Mouse (Mus musculus): Measurements from ENCODE around the gene Mrps15. TPM values are rescaled to one million over a fixed set of nuclear protein-coding genes. Genes with fewer than 3 reads are reported as not detected.
"Not testable (repeated sequence)": the region's sequence is repeated elsewhere in the genome, so short reads cannot be mapped to it uniquely, and the experiment has no call there.

The Mrps15 gene
- polyA plus RNA-seq, 1 experiment from 2014 or later: 134 TPM

GRCm38 (mm10) chr4:126083021-126083420 is 36.3 kb downstream of the Mrps15 start:
- no peak overlapping the region for H3K9ac ChIP-seq
- no peak overlapping the region for H3K27ac ChIP-seq (replicated peaks)
- no peaks in the 10 kb centered on the region for H3K27me3 ChIP-seq
- no peak overlapping the region for H3K4me2 ChIP-seq
- H3K4me3 ChIP-seq: no peak overlapping the region
- 95% methylated on average over 9 of the region's 9 CpGs for WGBS
- H3K36me3 ChIP-seq: peaks cover 46% of the 10 kb centered on the region
- no peaks in the 10 kb centered on the region for H3K9me3 ChIP-seq
- no peak for ATAC-seq (ENCODE audit: low read depth)
- peaks cover 4% of the 10 kb centered on the region; the same call in 1 of the 2 replicates for H3K4me1 ChIP-seq (replicated peaks)

- ATAC-seq (ENCODE audit: low read depth): no peak
- Histone ChIP-seq H3K4me2 (no peak overlapping the region), H3K4me3 (no peak overlapping the region), H3K4me1 (replicated peaks) (peaks cover 4% of the 10 kb centered on the region; the same call in 1 of the 2 replicates), H3K9me3 (no peaks in the 10 kb centered on the region), H3K36me3 (peaks cover 54% of the 10 kb centered on the region), H3K9ac (no peak overlapping the region), H3K27ac (replicated peaks) (no peak overlapping the region), H3K27me3 (no peaks in the 10 kb centered on the region)
- WGBS: 68% methylated on average over 8 of the region's 8 CpGs
Measured at GRCm38 (mm10) chr4:126084382-126084781, 37.7 kb downstream of the Mrps15 start.

GRCm38 (mm10) chr4:126085996-126086576 is 39.4 kb downstream of the Mrps15 start:
- no peak overlapping the region for H3K4me3 ChIP-seq
- 31% methylated on average over 7 of the region's 7 CpGs for WGBS
- H3K9me3 ChIP-seq: no peaks in the 10 kb centered on the region
- no peak overlapping the region for H3K4me2 ChIP-seq
- peak; percentile 70 for ATAC-seq (ENCODE audit: low read depth)
- H3K27me3 ChIP-seq: no peaks in the 10 kb centered on the region
- H3K4me1 ChIP-seq (replicated peaks): peaks cover 4% of the 10 kb centered on the region; the same call in 1 of the 2 replicates
- H3K27ac ChIP-seq (replicated peaks): no peak overlapping the region
- H3K9ac ChIP-seq: no peak overlapping the region
- peaks cover 54% of the 10 kb centered on the region for H3K36me3 ChIP-seq

GRCm38 (mm10) chr4:126090101-126090847 is 43.5 kb downstream of the Mrps15 start:
- Histone ChIP-seq H3K27ac (replicated peaks) (no peak overlapping the region), H3K27me3 (no peaks in the 10 kb centered on the region), H3K4me2 (no peak overlapping the region), H3K9me3 (no peaks in the 10 kb centered on the region), H3K9ac (no peak overlapping the region), H3K4me1 (replicated peaks) (peaks cover 4% of the 10 kb centered on the region; the same call in 1 of the 2 replicates), H3K36me3 (peaks cover 20% of the 10 kb centered on the region; the same call in 1 of the 2 replicates), H3K4me3 (no peak overlapping the region)
- no peak for ATAC-seq (ENCODE audit: low read depth)
- 81% methylated on average over 7 of the region's 7 CpGs for WGBS

GRCm38 (mm10) chr4:126090848-126091124 is 44.1 kb downstream of the Mrps15 start:
- no peak overlapping the region for H3K4me3 ChIP-seq
- no peak overlapping the region for H3K27ac ChIP-seq (replicated peaks)
- H3K4me2 ChIP-seq: no peak overlapping the region
- H3K27me3 ChIP-seq: no peaks in the 10 kb centered on the region
- H3K9me3 ChIP-seq: no peaks in the 10 kb centered on the region
- H3K9ac ChIP-seq: no peak overlapping the region
- peaks cover 20% of the 10 kb centered on the region; the same call in 1 of the 2 replicates for H3K36me3 ChIP-seq
- whole genome bisulfite sequencing: 84% methylated on average over 4 of the region's 4 CpGs
- peaks cover 4% of the 10 kb centered on the region; the same call in 1 of the 2 replicates for H3K4me1 ChIP-seq (replicated peaks)
- no peak for ATAC-seq (ENCODE audit: low read depth)

DNA sequence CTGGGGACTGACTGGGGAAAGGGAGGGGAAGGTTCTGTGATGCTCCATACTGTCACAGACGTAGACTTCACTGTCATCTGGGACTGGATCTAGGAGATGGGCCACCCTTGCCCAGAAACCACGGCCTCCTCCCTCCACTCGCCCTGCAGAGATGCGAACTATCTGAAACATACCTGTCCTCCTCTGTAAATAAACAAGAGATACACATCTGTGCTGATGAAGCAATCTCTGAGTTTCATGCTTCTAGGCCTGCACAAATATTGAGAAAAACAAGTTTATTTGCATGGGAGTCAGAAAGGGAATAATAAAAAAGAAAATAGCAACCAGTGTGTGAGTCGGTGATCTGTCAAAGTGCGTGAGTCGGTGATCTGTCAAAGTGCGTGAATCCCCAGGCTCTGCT is 45.1 kb downstream of the Mrps15 start:
- WGBS: 81% methylated on average over 8 of the region's 8 CpGs
- no peak overlapping the region for H3K9ac ChIP-seq
- ATAC-seq (ENCODE audit: low read depth): no peak
- H3K4me3 ChIP-seq: no peak overlapping the region
- H3K4me2 ChIP-seq: no peak overlapping the region
- peaks cover 20% of the 10 kb centered on the region; the same call in 1 of the 2 replicates for H3K36me3 ChIP-seq
- no peak overlapping the region for H3K27ac ChIP-seq (replicated peaks)
- H3K27me3 ChIP-seq: no peaks in the 10 kb centered on the region
- H3K4me1 ChIP-seq (replicated peaks): peaks cover 3% of the 10 kb centered on the region; the same call in 1 of the 2 replicates
- H3K9me3 ChIP-seq: no peaks in the 10 kb centered on the region

DNA sequence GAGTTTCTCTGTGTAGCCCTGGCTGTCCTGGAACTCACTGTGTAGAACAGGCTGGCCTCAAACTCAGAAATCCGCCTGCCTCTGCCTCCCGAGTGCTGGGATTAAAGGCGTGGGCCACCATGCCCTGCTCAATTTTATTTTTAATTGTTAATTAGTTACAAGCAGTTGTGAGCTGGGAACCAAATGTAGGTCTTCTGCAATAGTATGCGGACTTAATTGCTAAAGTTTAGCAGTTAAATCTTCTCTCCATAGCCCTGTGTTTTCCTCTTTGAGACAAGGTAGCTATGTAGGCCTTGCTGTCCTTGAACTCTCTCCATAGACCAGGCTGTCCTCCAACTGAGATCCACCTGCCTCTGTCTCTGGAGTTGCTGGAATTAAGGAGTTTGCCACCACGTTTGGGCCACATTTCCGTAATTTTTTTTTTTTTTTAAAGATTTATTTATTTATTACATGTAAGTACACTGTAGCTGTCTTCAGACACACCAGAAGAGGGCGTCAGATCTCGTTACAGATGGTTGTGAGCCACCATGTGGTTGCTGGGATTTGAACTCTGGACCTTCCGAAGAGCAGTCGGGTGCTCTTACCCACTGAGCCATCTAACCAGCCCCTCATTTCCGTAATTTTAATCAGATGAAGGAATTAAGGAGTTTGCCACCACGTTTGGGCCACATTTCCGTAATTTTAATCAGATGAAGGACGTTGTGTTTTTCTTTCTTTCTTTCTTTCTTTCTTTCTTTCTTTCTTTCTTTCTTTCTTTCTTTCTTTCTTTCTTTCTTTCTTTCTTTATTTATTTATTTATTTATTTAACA is 49.1 kb downstream of the Mrps15 start:
- Histone ChIP-seq H3K4me1 (replicated peaks) (peaks cover 14% of the 10 kb centered on the region; the same call in 1 of the 2 replicates), H3K27ac (replicated peaks) (0 out of 2 replicates have a peak overlapping the region, but pooled peaks have one; percentile 84), H3K4me2 (peak overlapping the region; percentile 66), H3K4me3 (peak overlapping the region; percentile 61; the same call in 1 of the 2 replicates)
- not testable (repeated sequence) for ATAC-seq (ENCODE audit: low read depth); H3K27me3 ChIP-seq; H3K36me3 ChIP-seq; H3K9me3 ChIP-seq; H3K9ac ChIP-seq
- WGBS: 58% methylated on average over 14 of the region's 14 CpGs

DNA sequence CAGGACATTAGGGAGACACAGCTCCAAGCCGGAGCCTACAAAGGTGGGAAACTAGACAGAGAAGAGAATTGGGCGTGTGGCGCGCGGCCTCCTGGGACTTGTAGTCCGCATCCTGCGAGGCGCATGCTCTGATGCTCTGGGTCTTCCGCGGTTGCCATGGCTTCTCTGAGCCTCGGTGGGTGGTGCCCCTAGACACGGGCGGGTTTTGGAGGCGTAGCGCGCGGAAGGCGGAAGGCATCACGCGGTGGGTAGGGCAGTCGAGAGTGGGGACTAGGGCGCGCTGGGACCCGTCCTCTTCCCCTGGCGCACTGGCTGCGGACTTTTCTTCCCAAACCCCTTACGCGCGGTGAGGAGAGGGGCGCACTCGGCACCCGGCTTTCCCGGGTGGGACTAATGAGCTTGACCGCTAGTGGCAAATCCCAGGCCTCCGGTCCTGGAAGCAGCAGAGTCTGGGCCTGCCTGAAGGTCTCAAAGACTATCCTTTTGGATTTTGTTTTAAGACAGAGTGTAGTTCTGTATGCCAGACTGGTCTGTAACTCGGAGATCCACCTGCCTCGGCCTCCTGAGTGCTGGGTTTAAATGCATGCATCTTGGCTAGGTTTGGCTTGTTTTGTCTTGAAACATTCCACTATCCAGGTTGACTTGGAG is 49.9 kb downstream of the Mrps15 start, which contains the start of gene Lsm10:
TSS of gene Lsm10 (plus strand) at position 160 of the 648 bp plus-strand sequence.
- 3% methylated on average over 37 of the region's 37 CpGs for WGBS
- Histone ChIP-seq H3K27me3 (no peaks in the 10 kb centered on the region), H3K4me2 (peak within 1 kb of the TSS; percentile 66), H3K4me3 (peak within 1 kb of the TSS; percentile 61), H3K9ac (peak within 1 kb of the TSS; percentile 79), H3K27ac (replicated peaks) (peak within 1 kb of the TSS; percentile 84), H3K4me1 (replicated peaks) (peaks cover 14% of the 10 kb centered on the region; the same call in 1 of the 2 replicates), H3K36me3 (peaks cover 5% of the 10 kb centered on the region; the same call in 1 of the 2 replicates), H3K9me3 (no peaks in the 10 kb centered on the region)
- peak; percentile 97 for ATAC-seq (ENCODE audit: low read depth)

- no peak for ATAC-seq (ENCODE audit: low read depth)
- peaks cover 5% of the 10 kb centered on the region; the same call in 1 of the 2 replicates for H3K36me3 ChIP-seq
- 93% methylated on average over 20 of the region's 20 CpGs for WGBS
- no peak overlapping the region for H3K4me2 ChIP-seq
- no peaks in the 10 kb centered on the region for H3K27me3 ChIP-seq
- H3K9me3 ChIP-seq: no peaks in the 10 kb centered on the region
- H3K9ac ChIP-seq: no peak overlapping the region
- peaks cover 24% of the 10 kb centered on the region for H3K4me1 ChIP-seq (replicated peaks)
- no peak overlapping the region for H3K27ac ChIP-seq (replicated peaks)
- H3K4me3 ChIP-seq: no peak overlapping the region
Measured at GRCm38 (mm10) chr4:126097711-126098253, 51.1 kb downstream of the Mrps15 start.

DNA sequence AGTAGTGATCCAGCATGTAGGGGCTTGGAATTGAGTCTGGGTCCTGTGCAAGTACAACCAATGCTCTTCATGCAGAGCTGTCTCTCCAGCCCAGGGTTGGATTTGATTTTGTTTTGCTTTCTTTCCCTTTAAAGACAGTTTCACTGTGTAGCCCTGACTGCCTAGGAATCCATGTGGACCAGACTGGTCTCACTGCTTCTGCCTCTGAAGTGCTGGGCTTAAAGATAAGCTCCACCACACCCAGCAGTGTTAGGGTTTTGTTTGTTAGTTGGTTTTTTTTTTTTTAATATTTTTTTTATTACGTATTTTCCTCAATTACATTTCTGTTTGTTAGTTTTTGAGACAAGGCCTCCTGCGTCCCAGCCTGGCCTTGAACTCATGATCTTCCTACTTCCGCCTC is 52.6 kb downstream of the Mrps15 start:
- H3K4me1 ChIP-seq (replicated peaks): peaks cover 33% of the 10 kb centered on the region
- H3K4me2 ChIP-seq: no peak overlapping the region
- WGBS: 95% methylated on average over 3 of the region's 3 CpGs
- H3K9me3 ChIP-seq: no peaks in the 10 kb centered on the region
- H3K27ac ChIP-seq (replicated peaks): no peak overlapping the region
- H3K27me3 ChIP-seq: no peaks in the 10 kb centered on the region
- H3K4me3 ChIP-seq: no peak overlapping the region
- ATAC-seq (ENCODE audit: low read depth): no peak
- H3K36me3 ChIP-seq: peaks cover 5% of the 10 kb centered on the region; the same call in 1 of the 2 replicates
- H3K9ac ChIP-seq: no peak overlapping the region

DNA sequence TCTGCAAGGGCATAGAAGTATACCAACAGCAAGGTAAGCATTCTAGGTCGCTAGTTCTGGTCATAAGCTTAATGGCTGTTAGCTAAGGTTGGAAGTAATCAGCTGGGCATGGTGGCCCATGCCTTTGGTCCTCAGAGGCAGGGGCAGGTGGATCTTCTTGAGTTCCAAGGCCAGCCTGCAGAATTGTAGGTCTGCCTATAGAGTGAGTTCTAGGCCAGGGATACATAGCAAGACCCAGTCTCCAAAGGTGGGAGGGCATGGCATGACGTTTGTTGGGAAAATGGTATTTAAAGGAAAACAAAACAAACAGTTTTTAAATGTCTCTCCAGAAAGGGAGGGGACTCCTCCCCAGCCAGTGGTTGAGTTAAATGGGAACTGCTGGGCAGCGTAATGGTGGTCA is 54.0 kb downstream of the Mrps15 start:
- no peak for ATAC-seq (ENCODE audit: low read depth)
- Histone ChIP-seq H3K4me1 (replicated peaks) (peaks cover 47% of the 10 kb centered on the region), H3K4me3 (no peak overlapping the region), H3K9me3 (no peaks in the 10 kb centered on the region), H3K27me3 (no peaks in the 10 kb centered on the region), H3K27ac (replicated peaks) (no peak overlapping the region), H3K9ac (no peak overlapping the region), H3K4me2 (no peak overlapping the region), H3K36me3 (peaks cover 5% of the 10 kb centered on the region; the same call in 1 of the 2 replicates)
- 88% methylated on average over 3 of the region's 3 CpGs for WGBS
